Mouse (Mus musculus): ENCODE measurements at regions not wholly inside any gene's neighbourhood (a gene's known extent, or its start where the extent isn't known, plus 50 kb on each side); places are given as distances from the start of the nearest gene placed in this dataset.

- no peak for TF ChIP-seq MYOG (IDR thresholded peaks at IDR 0.05; ENCODE audit: control insufficient read depth, extremely low read depth, insufficient read length)
- no peak for TF ChIP-seq MYOD1 (IDR thresholded peaks at IDR 0.05; ENCODE audit: control insufficient read depth, insufficient read length, low read depth)
- TF ChIP-seq CEBPB (IDR thresholded peaks at IDR 0.05; ENCODE audit: low read depth) = no peak
- TF ChIP-seq CTCF (IDR thresholded peaks at IDR 0.05; ENCODE audit: control insufficient read depth, insufficient read depth, insufficient read length) = no peak
- TF ChIP-seq MAX (IDR thresholded peaks at IDR 0.05) = no peak
Observed at GRCm38 (mm10) chr5:91724881-91725280, 207.5 kb downstream of the Parm1 start.

All from C2C12 (cell line).